Mouse (Mus musculus): ENCODE measurements around the gene Clstn2.

Gene Clstn2

GRCm38 (mm10) chr9:98032573-98033272 is at the start of gene Clstn2:
Clstn2 (minus strand) TSS chr9:98033181.
- DNase-seq (ENCODE audit: low read depth, low spot score) = peak; percentile 50

GRCm38 (mm10) chr9:98067767-98068166 is 34.8 kb upstream of the Clstn2 start:
- DNase-seq (ENCODE audit: low read depth, low spot score) = no peak

- no peak for DNase-seq (ENCODE audit: low read depth, low spot score)
Measured at GRCm38 (mm10) chr9:98061646-98062045, 28.7 kb upstream of the Clstn2 start.

GRCm38 (mm10) chr9:98057291-98057690 is 24.3 kb upstream of the Clstn2 start:
- DNase-seq (ENCODE audit: low read depth, low spot score) = no peak

- DNase-seq (ENCODE audit: low read depth, low spot score) = no peak
Measured at GRCm38 (mm10) chr9:98051343-98051742, 18.4 kb upstream of the Clstn2 start.

- DNase-seq (ENCODE audit: low read depth, low spot score) = no peak
Measured at GRCm38 (mm10) chr9:98033273-98033855, 383 bp upstream of the Clstn2 start.

- DNase-seq (ENCODE audit: low read depth, low spot score) = peak; percentile 16
Measured at GRCm38 (mm10) chr9:98031898-98032572, 946 bp downstream of the Clstn2 start.

GRCm38 (mm10) chr9:98030715-98031114 is 2.3 kb downstream of the Clstn2 start:
- DNase-seq (ENCODE audit: low read depth, low spot score) = no peak

GRCm38 (mm10) chr9:98025548-98025947 is 7.4 kb downstream of the Clstn2 start:
- DNase-seq (ENCODE audit: low read depth, low spot score) = no peak

GRCm38 (mm10) chr9:98023069-98023468 is 9.9 kb downstream of the Clstn2 start:
- DNase-seq (ENCODE audit: low read depth, low spot score) = no peak

GRCm38 (mm10) chr9:98019876-98020275 is 13.1 kb downstream of the Clstn2 start:
- no peak for DNase-seq (ENCODE audit: low read depth, low spot score)

GRCm38 (mm10) chr9:98018687-98019086 is 14.3 kb downstream of the Clstn2 start:
- no peak for DNase-seq (ENCODE audit: low read depth, low spot score)

- DNase-seq (ENCODE audit: low read depth, low spot score) = no peak
Measured at GRCm38 (mm10) chr9:98016576-98016975, 16.4 kb downstream of the Clstn2 start.

GRCm38 (mm10) chr9:97996349-97996748 is 36.6 kb downstream of the Clstn2 start:
- DNase-seq (ENCODE audit: low read depth, low spot score) = no peak

GRCm38 (mm10) chr9:97995723-97996122 is 37.3 kb downstream of the Clstn2 start:
- DNase-seq (ENCODE audit: low read depth, low spot score) = no peak

GRCm38 (mm10) chr9:97992131-97992530 is 40.9 kb downstream of the Clstn2 start:
- DNase-seq (ENCODE audit: low read depth, low spot score) = no peak

GRCm38 (mm10) chr9:97977339-97977738 is 55.6 kb downstream of the Clstn2 start:
- no peak for DNase-seq (ENCODE audit: low read depth, low spot score)

- DNase-seq (ENCODE audit: low read depth, low spot score) = no peak
Measured at GRCm38 (mm10) chr9:97974801-97975347, 58.1 kb downstream of the Clstn2 start.

- DNase-seq (ENCODE audit: low read depth, low spot score) = no peak
Measured at GRCm38 (mm10) chr9:97966691-97967090, 66.3 kb downstream of the Clstn2 start.

GRCm38 (mm10) chr9:97957508-97957907 is 75.5 kb downstream of the Clstn2 start:
- DNase-seq (ENCODE audit: low read depth, low spot score) = no peak

- DNase-seq (ENCODE audit: low read depth, low spot score) = no peak
Measured at GRCm38 (mm10) chr9:97956407-97957106, 76.4 kb downstream of the Clstn2 start.
